Mouse (Mus musculus) heart, postnatal 0 days (tissue): ENCODE measurements around the gene Gjc2.

Experiments used
- CTCF ChIP-seq: IDR thresholded peaks from 2 replicates; pipeline ENCODE4 v1.5.1; 2016; ENCODE audit warnings: antibody characterized with exemption, control low read depth, low read depth
- EP300 ChIP-seq: IDR thresholded peaks from 2 replicates; pipeline ENCODE4 v1.6.1; 2016; ENCODE audit warnings: antibody characterized with exemption, low read depth

GRCm38 (mm10) chr11:59174189-59174838 is 8.7 kb downstream of the Gjc2 start:
- TF ChIP-seq CTCF (no peak), EP300 (no peak)
